Mouse (Mus musculus): ENCODE data around the gene Phf6. TPM values are rescaled to one million over a fixed set of nuclear protein-coding genes. Genes with fewer than 3 reads are reported as not detected.

Gene Phf6
- polyA plus RNA-seq, 1 experiment from 2014 or later: 66.9 TPM

GRCm38 (mm10) chrX:53006062-53006461 lies 94.0 kb downstream of the Phf6 start:
- H3K4me2 ChIP-seq (ENCODE audit: low read length): no peak overlapping the region
- no peak overlapping the region for H3K9ac ChIP-seq (ENCODE audit: low read depth, low read length)
- no peaks in the 10 kb centered on the region for H3K9me3 ChIP-seq (replicated peaks; ENCODE audit: control insufficient read depth, low read length, poor library complexity, severe bottlenecking)
- H3K36me3 ChIP-seq (ENCODE audit: control insufficient read depth, insufficient read depth, low read length): no peaks in the 10 kb centered on the region
- WGBS: 51% methylated on average over 3 of the region's 3 CpGs
- H3K27me3 ChIP-seq (ENCODE audit: control insufficient read depth, insufficient read depth, low read depth, low read length): no peaks in the 10 kb centered on the region
- no peaks in the 10 kb centered on the region for H3K4me1 ChIP-seq (ENCODE audit: control insufficient read depth, insufficient read depth, low read length)
- ATAC-seq: 0 out of 2 replicates have a peak, but pooled peaks have one; percentile 45
- H3K4me3 ChIP-seq (ENCODE audit: low read depth, low read length): no peak overlapping the region
- H3K27ac ChIP-seq (ENCODE audit: low read length): no peak overlapping the region

Other genes starting within 250 kb of the Phf6 start
- gene Ccdc160, start 121.1 kb upstream of the Phf6 start, polyA plus RNA-seq (2015; fragmentation: Nextera tagmentation; extraction: Ambion mirVana): 8.7 and 9.6 TPM in 2 replicates
- 98.8 and 114 TPM in 2 replicates for gene Hprt, start 75.9 kb downstream of the Phf6 start, polyA plus RNA-seq (2015; fragmentation: Nextera tagmentation; extraction: Ambion mirVana)

Measured in midbrain, embryonic 16.5 days (tissue).